Mouse (Mus musculus): ENCODE measurements around the gene Gbp3.
"Not testable (repeated sequence)": the region's sequence is repeated elsewhere in the genome, so short reads cannot be mapped to it uniquely, and the experiment has no call there.

Gbp3 gene

GRCm38 (mm10) chr3:142559632-142560228 lies at the start of gene Gbp3:
Gene Gbp3 (plus strand): TSS chr3:142560026.
- in situ Hi-C loops (cut with MboI, MseI): loop anchor here (5.0 kb wide), 1 partner anchor 67 kb away; the partner anchor contains the start of gene Gbp5

- in situ Hi-C loops (cut with MboI, MseI): no loop called here
Observed at GRCm38 (mm10) chr3:142528116-142528515, 31.7 kb upstream of the Gbp3 start.

- in situ Hi-C loops (cut with MboI, MseI): no loop called here
Observed at GRCm38 (mm10) chr3:142529597-142529996, 30.2 kb upstream of the Gbp3 start.

GRCm38 (mm10) chr3:142530087-142530953 lies 29.5 kb upstream of the Gbp3 start, which contains the start of gene Gbp7:
Gene Gbp7 (plus strand): TSS chr3:142530342.
- in situ Hi-C loops (cut with MboI, MseI): no loop called here

GRCm38 (mm10) chr3:142531595-142531994 lies 28.2 kb upstream of the Gbp3 start:
- in situ Hi-C loops (cut with MboI, MseI): no loop called here

GRCm38 (mm10) chr3:142533185-142533584 lies 26.6 kb upstream of the Gbp3 start:
- in situ Hi-C loops (cut with MboI, MseI): no loop called here

GRCm38 (mm10) chr3:142535667-142536066 lies 24.2 kb upstream of the Gbp3 start:
- in situ Hi-C loops (cut with MboI, MseI): no loop called here

- in situ Hi-C loops (cut with MboI, MseI): no loop called here
Observed at GRCm38 (mm10) chr3:142541391-142541790, 18.4 kb upstream of the Gbp3 start.

GRCm38 (mm10) chr3:142542776-142543175 lies 17.1 kb upstream of the Gbp3 start:
- in situ Hi-C loops (cut with MboI, MseI): not testable (repeated sequence)

GRCm38 (mm10) chr3:142546690-142547089 lies 13.1 kb upstream of the Gbp3 start:
- in situ Hi-C loops (cut with MboI, MseI): no loop called here

- in situ Hi-C loops (cut with MboI, MseI): no loop called here
Observed at GRCm38 (mm10) chr3:142550052-142550676, 9.7 kb upstream of the Gbp3 start.

GRCm38 (mm10) chr3:142554601-142555000 lies 5.2 kb upstream of the Gbp3 start:
- in situ Hi-C loops (cut with MboI, MseI): no loop called here

- in situ Hi-C loops (cut with MboI, MseI): no loop called here
Observed at GRCm38 (mm10) chr3:142555623-142556022, 4.2 kb upstream of the Gbp3 start.

- in situ Hi-C loops (cut with MboI, MseI): loop anchor here (5.0 kb wide), 1 partner anchor 68 kb away; the partner anchor contains the start of gene Gbp5
Observed at GRCm38 (mm10) chr3:142560296-142560948, 596 bp downstream of the Gbp3 start.

- in situ Hi-C loops (cut with MboI, MseI): loop anchor here (5.0 kb wide), 1 partner anchor 69 kb away; the partner anchor contains the start of gene Gbp5
Observed at GRCm38 (mm10) chr3:142561045-142561646, 1.3 kb downstream of the Gbp3 start.

- in situ Hi-C loops (cut with MboI, MseI): loop anchor here (5.0 kb wide), 1 partner anchor 69 kb away; the partner anchor contains the start of gene Gbp5
Observed at GRCm38 (mm10) chr3:142561666-142562065, 1.8 kb downstream of the Gbp3 start.

- in situ Hi-C loops (cut with MboI, MseI): not testable (repeated sequence)
Observed at GRCm38 (mm10) chr3:142567490-142567889, 7.7 kb downstream of the Gbp3 start.

- in situ Hi-C loops (cut with MboI, MseI): no loop called here
Observed at GRCm38 (mm10) chr3:142570738-142571137, 10.9 kb downstream of the Gbp3 start.

- in situ Hi-C loops (cut with MboI, MseI): no loop called here
Observed at GRCm38 (mm10) chr3:142577108-142577507, 17.3 kb downstream of the Gbp3 start.

- in situ Hi-C loops (cut with MboI, MseI): no loop called here
Observed at GRCm38 (mm10) chr3:142578342-142578741, 18.5 kb downstream of the Gbp3 start.

- in situ Hi-C loops (cut with MboI, MseI): no loop called here
Observed at GRCm38 (mm10) chr3:142583067-142583466, 23.2 kb downstream of the Gbp3 start.

Data from T-helper 2 cell (primary cell).